ENCODE assay signal across 9 mouse cellular contexts in the genomic region with DNA sequence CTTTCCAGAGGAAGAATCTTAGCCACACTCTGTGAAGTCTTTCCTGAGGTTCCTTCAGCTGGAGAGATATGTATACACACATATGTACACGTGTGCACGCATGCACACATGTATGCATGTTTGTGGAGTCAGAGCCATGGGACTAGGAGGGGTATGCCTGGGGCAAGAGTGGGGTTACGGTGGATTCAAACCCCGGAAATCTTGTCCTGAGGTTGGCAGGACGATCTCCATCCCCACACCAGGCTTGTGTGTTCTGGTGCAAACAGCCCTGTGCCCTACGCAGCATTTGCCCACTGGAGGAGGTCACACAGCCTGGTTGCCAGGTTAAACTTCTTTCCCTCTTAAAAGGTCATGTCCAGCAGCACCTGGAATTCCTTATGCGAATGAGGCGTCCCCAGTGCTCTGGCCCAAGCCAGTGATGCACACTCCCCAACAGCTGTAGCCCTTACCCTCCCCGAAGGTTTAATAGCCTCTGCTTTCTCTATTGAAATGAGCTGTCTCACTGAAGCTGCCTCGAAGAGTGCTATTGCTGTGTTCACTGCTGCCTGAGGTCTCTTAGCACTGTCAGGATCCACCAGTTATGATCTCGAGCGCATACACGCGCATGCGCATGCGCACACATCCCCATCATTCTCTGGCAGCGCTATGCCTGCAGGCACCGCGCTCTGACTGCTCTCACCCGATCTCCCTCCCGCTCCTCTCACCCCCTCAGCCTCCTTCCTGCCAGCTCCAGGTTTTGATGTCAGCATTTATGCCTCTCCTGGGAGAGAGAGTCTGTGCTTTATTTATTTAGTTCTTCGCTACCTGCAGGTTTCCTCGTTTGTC.
DNase-seq lines count a peak whose midpoint lies in the region; ATAC-seq and TF ChIP-seq lines count a peak whose summit lies in the region.
"Had no signal": no experiment of that assay in that cellular context is flagged by ENCODE, and none has a peak within 500 bp of the region (broad histone marks: within the 10 kb centered on the region; RNA-seq: fewer than 3 reads in every experiment).

No protein-coding gene starts in this region.

- H3K36me3 ChIP-seq in intestine, embryonic 14.5 days (ENCODE audit: control insufficient read depth, insufficient read depth, low read length), result peaks cover 29% of the 10 kb centered on the region
- no peaks in the 10 kb centered on the region for H3K36me3 ChIP-seq in intestine, postnatal 0 days (ENCODE audit: control insufficient read depth, insufficient read depth)
- peaks cover 24% of the 10 kb centered on the region; the same call in 1 of the 2 replicates for H3K36me3 ChIP-seq in heart, embryonic 14.5 days (ENCODE audit: control insufficient read depth, insufficient read depth, low read length)
- no peaks in the 10 kb centered on the region for H3K36me3 ChIP-seq in liver, embryonic 13.5 days
- H3K36me3 ChIP-seq: G1E had no signal

- DNase-seq in intestine, embryonic 14.5 days (ENCODE audit: low spot score), result peak; percentile 57
- DNase-seq in kidney, postnatal 36 days, result peak; percentile 29 to 66
- DNase-seq in liver, embryonic 13.5 days, result no peak
- DNase-seq in retina, adult 2 months (ENCODE audit: low read depth, low spot score), result peak; percentile 54
- DNase-seq in urinary bladder, postnatal 36 days (ENCODE audit: low spot score in 2 of 2), result no peak

- H3K9ac ChIP-seq in intestine, embryonic 14.5 days (ENCODE audit: low read length), result no peak overlapping the region
- no peak overlapping the region for H3K9ac ChIP-seq in intestine, postnatal 0 days (ENCODE audit: low read depth, low read length)
- no peak overlapping the region for H3K9ac ChIP-seq in heart, embryonic 14.5 days (ENCODE audit: low read length)
- no peak overlapping the region for H3K9ac ChIP-seq in liver, embryonic 13.5 days

- no peak overlapping the region for H3K27ac ChIP-seq in intestine, embryonic 14.5 days (ENCODE audit: low read depth)
- no peak overlapping the region for H3K27ac ChIP-seq in intestine, postnatal 0 days (ENCODE audit: low read depth, low read length)
- no peak overlapping the region for H3K27ac ChIP-seq in cortical plate, adult 2 months (ENCODE audit: insufficient read depth, low read length)
- H3K27ac ChIP-seq in heart, embryonic 14.5 days (replicated peaks in 1 of 2; ENCODE audit: control insufficient read depth in 1 of 2, insufficient read depth in 1 of 2, low read depth in 2 of 2, low read length in 2 of 2), result no peak overlapping the region
- no peak overlapping the region for H3K27ac ChIP-seq in liver, embryonic 13.5 days

- ATAC-seq in intestine, embryonic 14.5 days (replicated peaks; ENCODE audit: low FRiP score, low TSS enrichment, low read depth), result no peak
- ATAC-seq in intestine, postnatal 0 days, result no peak
- ATAC-seq in heart, embryonic 14.5 days (ENCODE audit: insufficient number of reproducible peaks, insufficient read depth, low FRiP score, low read depth), result no peak
- ATAC-seq in liver, embryonic 13.5 days (ENCODE audit: low read depth), result peak; percentile 29; the same call in 1 of the 2 replicates

- TF ChIP-seq CTCF in intestine, postnatal 0 days (IDR thresholded peaks at IDR 0.05; ENCODE audit: low read depth), result no peak
- no peak for TF ChIP-seq CTCF in cortical plate, adult 2 months (IDR thresholded peaks at IDR 0.05; ENCODE audit: extremely low read depth, insufficient read depth, low read length)

- peaks cover 4% of the 10 kb centered on the region; the same call in 1 of the 2 replicates for H3K4me1 ChIP-seq in intestine, embryonic 14.5 days (replicated peaks; ENCODE audit: control insufficient read depth, insufficient read depth, low read length)
- H3K4me1 ChIP-seq in intestine, postnatal 0 days (replicated peaks; ENCODE audit: control insufficient read depth, insufficient read depth, low read length), result no peaks in the 10 kb centered on the region
- H3K4me1 ChIP-seq in cortical plate, adult 2 months (ENCODE audit: control insufficient read depth, insufficient read depth, low read length), result no peaks in the 10 kb centered on the region
- peaks cover 0 to 5% of the 10 kb centered on the region in 2 experiments; a peak in 1 of 4 replicates for H3K4me1 ChIP-seq in heart, embryonic 14.5 days (ENCODE audit: control insufficient read depth in 2 of 2, insufficient read depth in 2 of 2, low read length in 2 of 2)
- peaks cover 5% of the 10 kb centered on the region; the same call in 1 of the 2 replicates for H3K4me1 ChIP-seq in liver, embryonic 13.5 days (replicated peaks)

- TF ChIP-seq POLR2A in cortical plate, adult 2 months (IDR thresholded peaks at IDR 0.05; ENCODE audit: extremely low read depth, insufficient read depth, low read length), result peak; percentile 87; the same call in 1 of the 2 replicates

- no peak overlapping the region for H3K4me3 ChIP-seq in intestine, embryonic 14.5 days (ENCODE audit: low read depth, low read length)
- no peak overlapping the region for H3K4me3 ChIP-seq in intestine, postnatal 0 days (ENCODE audit: low read depth, low read length)
- no peak overlapping the region for H3K4me3 ChIP-seq in cortical plate, adult 2 months (ENCODE audit: insufficient read depth, low read length)
- H3K4me3 ChIP-seq in heart, embryonic 14.5 days (ENCODE audit: control insufficient read depth in 1 of 2, insufficient read depth in 1 of 2, low read depth in 1 of 2, low read length in 2 of 2), result no peak overlapping the region
- H3K4me3 ChIP-seq in liver, embryonic 13.5 days (replicated peaks), result no peak overlapping the region

- no peaks in the 10 kb centered on the region for H3K27me3 ChIP-seq in intestine, embryonic 14.5 days (replicated peaks; ENCODE audit: control insufficient read depth, insufficient read depth, low read length)
- no peaks in the 10 kb centered on the region for H3K27me3 ChIP-seq in intestine, postnatal 0 days (replicated peaks; ENCODE audit: control insufficient read depth, insufficient read depth, low read length)
- H3K27me3 ChIP-seq in heart, embryonic 14.5 days (ENCODE audit: control insufficient read depth, insufficient read depth, low read length), result no peaks in the 10 kb centered on the region
- no peaks in the 10 kb centered on the region for H3K27me3 ChIP-seq in liver, embryonic 13.5 days

- no peaks in the 10 kb centered on the region for H3K9me3 ChIP-seq in intestine, embryonic 14.5 days (ENCODE audit: control insufficient read depth, low read length)
- no peaks in the 10 kb centered on the region for H3K9me3 ChIP-seq in intestine, postnatal 0 days (ENCODE audit: control insufficient read depth)
- no peaks in the 10 kb centered on the region for H3K9me3 ChIP-seq in heart, embryonic 14.5 days (ENCODE audit: control insufficient read depth, low read length)
- no peaks in the 10 kb centered on the region for H3K9me3 ChIP-seq in liver, embryonic 13.5 days (replicated peaks)
- H3K9me3 ChIP-seq: G1E had no signal

- WGBS in intestine, embryonic 14.5 days, result 61% methylated on average over 23 of the region's 23 CpGs
- WGBS in intestine, postnatal 0 days, result 73% methylated on average over 23 of the region's 23 CpGs
- WGBS in heart, embryonic 14.5 days, result 68% methylated on average over 23 of the region's 23 CpGs
- WGBS in liver, embryonic 13.5 days (ENCODE audit: insufficient replicate concordance), result 63% methylated on average over 23 of the region's 23 CpGs

- H3K4me2 ChIP-seq in intestine, embryonic 14.5 days (ENCODE audit: low read length), result no peak overlapping the region
- no peak overlapping the region for H3K4me2 ChIP-seq in intestine, postnatal 0 days (replicated peaks; ENCODE audit: low read depth)
- peak overlapping the region; percentile 46; the same call in 1 of the 2 replicates for H3K4me2 ChIP-seq in heart, embryonic 14.5 days (ENCODE audit: low read length)
- H3K4me2 ChIP-seq in liver, embryonic 13.5 days, result peak overlapping the region; percentile 8; the same call in 1 of the 2 replicates

Comparison
In these comparisons a context has a peak if more than half of its experiments do, and no peak if none do; other contexts are left out.
1. DNase-seq: peak in intestine, embryonic 14.5 days (single experiment), kidney, postnatal 36 days (2 of 2) and retina, adult 2 months (single experiment); none in liver, embryonic 13.5 days (single experiment) and urinary bladder, postnatal 36 days (0 of 2).
2. H3K4me2 ChIP-seq: peak in heart, embryonic 14.5 days (single experiment) and liver, embryonic 13.5 days (single experiment); none in intestine, embryonic 14.5 days (single experiment) and intestine, postnatal 0 days (single experiment).